Mouse (Mus musculus) cortical plate, adult 2 months (tissue): Measurements from ENCODE around the gene Mrpl20.

Source experiments
- CTCF ChIP-seq: fragments of 200-500 bp; IDR thresholded peaks from 2 replicates; pipeline ENCODE4 v1.5.1; 2011; ENCODE audit warnings: mild to moderate bottlenecking, control low read depth, low read length; ENCODE audit not compliant: insufficient read depth; ENCODE audit errors: extremely low read depth
- POLR2A ChIP-seq: fragments of 200-500 bp; IDR thresholded peaks from 2 replicates; pipeline ENCODE4 v1.6.1; 2011; ENCODE audit warnings: mild to moderate bottlenecking, low read length, control low read depth; ENCODE audit not compliant: insufficient read depth; ENCODE audit errors: extremely low read depth

DNA sequence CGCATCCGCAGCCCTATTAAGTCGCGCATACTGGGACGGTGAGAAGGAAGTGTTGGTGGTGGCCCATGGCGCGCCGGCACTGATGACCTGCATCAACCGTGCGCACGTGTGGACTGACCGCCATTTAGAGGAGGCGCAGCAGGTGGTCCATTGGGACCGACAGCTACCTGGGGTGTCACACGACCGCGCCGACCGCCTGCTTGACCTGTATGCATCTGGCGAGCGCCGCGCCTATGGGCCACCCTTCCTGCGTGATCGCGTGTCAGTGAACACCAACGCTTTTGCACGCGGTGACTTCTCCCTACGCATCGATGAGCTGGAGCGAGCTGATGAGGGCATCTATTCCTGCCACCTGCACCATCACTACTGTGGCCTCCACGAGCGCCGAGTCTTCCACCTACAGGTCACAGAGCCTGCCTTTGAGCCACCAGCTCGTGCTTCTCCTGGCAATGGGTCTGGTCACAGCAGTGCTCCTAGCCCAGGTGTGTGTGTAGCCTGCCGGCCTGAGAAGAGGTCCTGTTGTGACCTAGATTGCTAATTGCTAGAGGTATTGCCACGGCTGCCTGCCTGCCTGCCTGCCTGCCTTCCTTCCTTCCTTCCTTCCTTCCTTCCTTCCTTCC, 39.1 kb downstream of the Mrpl20 start:
- no peak for TF ChIP-seq CTCF
- no peak for TF ChIP-seq POLR2A
